Mouse (Mus musculus) stomach, postnatal 0 days (tissue): ENCODE measurements around the gene Cirbp.

Experiments used
- CTCF ChIP-seq: IDR thresholded peaks from 2 replicates; pipeline ENCODE4 v1.5.1; 2016; ENCODE audit warnings: antibody characterized with exemption, low read depth, mild to moderate bottlenecking, moderate library complexity
- EP300 ChIP-seq: optimal IDR thresholded peaks from 2 replicates; pipeline ENCODE3; 2016; ENCODE audit warnings: antibody characterized with exemption

DNA sequence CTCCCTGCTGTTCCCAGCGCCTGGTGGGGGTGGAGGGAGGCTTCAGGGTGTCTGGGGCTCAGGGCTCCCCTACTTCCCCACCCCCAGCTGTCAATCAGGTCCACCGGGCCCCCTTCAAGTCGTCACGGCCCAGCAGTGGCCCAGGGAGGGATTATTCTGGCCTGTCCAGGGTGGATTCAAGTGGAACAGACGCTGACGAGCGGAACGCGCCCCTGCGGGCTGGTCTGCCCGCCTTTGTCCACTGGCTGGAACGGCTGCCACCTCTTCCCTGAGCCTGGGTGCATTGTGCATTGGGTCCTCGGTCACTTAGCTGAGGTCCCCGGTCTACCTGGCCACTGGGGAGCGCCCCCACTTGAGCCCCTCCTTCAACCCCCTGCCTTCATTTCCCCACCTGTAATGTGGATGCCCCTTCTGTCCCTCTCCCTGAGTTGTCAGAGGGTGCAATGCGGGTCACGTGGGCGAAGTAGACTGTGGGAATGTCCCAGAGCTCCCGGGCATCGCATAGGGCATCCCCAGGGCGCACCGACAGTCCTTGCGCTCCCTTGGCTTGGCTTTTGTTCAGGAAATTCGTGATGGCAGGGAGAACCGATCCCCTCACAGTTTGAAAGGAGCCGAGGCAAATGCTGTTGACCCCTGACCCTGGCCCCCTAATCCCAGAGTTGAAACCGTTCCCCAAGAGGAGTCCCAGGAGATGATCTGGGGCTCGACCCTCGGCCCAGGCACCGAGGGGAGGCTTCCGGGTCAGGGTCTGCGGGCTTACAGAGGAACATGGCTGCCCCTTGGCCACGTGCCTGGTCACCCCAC, 31.2 kb downstream of the Cirbp start:
- TF ChIP-seq EP300 (no peak), CTCF (no peak)
